In genomic region chr3:123952121-123952520, GRCm38 (mm10) we compare ENCODE assay signal across 17 mouse cellular contexts.
"Had no signal": no experiment of that assay in that cellular context is flagged by ENCODE, and none has a peak within 500 bp of the region (broad histone marks: within the 10 kb centered on the region; RNA-seq: fewer than 3 reads in every experiment).

No protein-coding gene starts in this region.

- DNase-seq: lung, adult 2 months; lung, postnatal 14 days; lung, postnatal 36 days; right cerebral cortex, postnatal 14 days; right cerebral cortex, postnatal 4 days; spleen, adult 18-20 months; thymus, adult 18-20 months; thymus, postnatal 14 days; thymus, postnatal 36 days had no signal

- H3K9ac ChIP-seq: lung, embryonic 15.5 days; midbrain, embryonic 13.5 days; midbrain, embryonic 15.5 days; neural tube, embryonic 12.5 days had no signal

- H3K4me1 ChIP-seq: lung, embryonic 15.5 days; megakaryocyte, embryonic 14.5 days; midbrain, embryonic 13.5 days; midbrain, embryonic 15.5 days; neural tube, embryonic 12.5 days had no signal

- H3K9me3 ChIP-seq: lung, embryonic 15.5 days; midbrain, embryonic 13.5 days; midbrain, embryonic 15.5 days; neural tube, embryonic 12.5 days had no signal

- H3K4me2 ChIP-seq: lung, embryonic 15.5 days; midbrain, embryonic 11.5 days; midbrain, embryonic 13.5 days; midbrain, embryonic 15.5 days; neural tube, embryonic 12.5 days had no signal

- H3K27ac ChIP-seq: lung, embryonic 15.5 days; macrophage; midbrain, embryonic 13.5 days; midbrain, embryonic 15.5 days; neural tube, embryonic 12.5 days had no signal

- H3K4me3 ChIP-seq: lung, embryonic 15.5 days; megakaryocyte, embryonic 14.5 days; midbrain, embryonic 13.5 days; midbrain, embryonic 15.5 days; neural tube, embryonic 12.5 days had no signal

- ATAC-seq: lung, postnatal 0 days; midbrain, embryonic 13.5 days; midbrain, embryonic 15.5 days had no signal

- H3K27me3 ChIP-seq: lung, embryonic 15.5 days; megakaryocyte, embryonic 14.5 days; midbrain, embryonic 13.5 days; midbrain, embryonic 15.5 days; neural tube, embryonic 12.5 days had no signal

- H3K36me3 ChIP-seq: lung, embryonic 15.5 days; midbrain, embryonic 13.5 days; midbrain, embryonic 15.5 days; neural tube, embryonic 12.5 days had no signal
